Mouse (Mus musculus) spleen, postnatal 14 days (tissue): Measurements from ENCODE around the gene Fam173a.
A peak's percentile ranks its signal among the peaks of the same experiment; 100 is the strongest.

ENCODE experiments used
- DNase-seq, 2 experiments: peaks; one replicate each; pipeline ENCODE4 v3.0.0; 2021 to 2022; ENCODE audit warnings: low spot score in 2 of 2

The Fam173a gene

GRCm38 (mm10) chr17:25792615-25793014, at the start of gene Fam173a:
TSS of gene Fam173a (minus strand) at chr17:25792901.
- DNase-seq = peak; percentile 51 to 64

- no peak for DNase-seq
These were observed 48.6 kb upstream of the Fam173a start, which contains the start of gene Gm20683 for GRCm38 (mm10) chr17:25841117-25841880. TSS of gene Gm20683 (minus strand) at chr17:25841763.

GRCm38 (mm10) chr17:25840519-25840918, 47.8 kb upstream of the Fam173a start:
- DNase-seq = no peak

GRCm38 (mm10) chr17:25839455-25840235, 46.9 kb upstream of the Fam173a start:
- DNase-seq = no peak

- no peak for DNase-seq
These were observed 46.2 kb upstream of the Fam173a start for GRCm38 (mm10) chr17:25838904-25839303.

GRCm38 (mm10) chr17:25837533-25837932, 44.8 kb upstream of the Fam173a start:
- DNase-seq = no peak

GRCm38 (mm10) chr17:25837076-25837410, 44.3 kb upstream of the Fam173a start, which contains the start of gene Rhbdl1:
TSS of gene Rhbdl1 (minus strand) at chr17:25837295.
- no peak for DNase-seq

GRCm38 (mm10) chr17:25836397-25837075, 43.8 kb upstream of the Fam173a start:
- DNase-seq = no peak

GRCm38 (mm10) chr17:25835816-25836215, 43.1 kb upstream of the Fam173a start:
- DNase-seq = no peak

- DNase-seq = no peak
These were observed 42.6 kb upstream of the Fam173a start for GRCm38 (mm10) chr17:25835301-25835700.

GRCm38 (mm10) chr17:25834595-25835222, 42.0 kb upstream of the Fam173a start:
- DNase-seq = no peak

- DNase-seq = no peak
These were observed 41.4 kb upstream of the Fam173a start for GRCm38 (mm10) chr17:25833961-25834594.

GRCm38 (mm10) chr17:25833291-25833663, 40.6 kb upstream of the Fam173a start, which contains the start of gene Stub1:
TSS of gene Stub1 (minus strand) at chr17:25833404.
- DNase-seq = peak; percentile 57 to 60

GRCm38 (mm10) chr17:25832436-25833290, 40.0 kb upstream of the Fam173a start:
- DNase-seq = peak; percentile 98

- DNase-seq = no peak
These were observed 39.0 kb upstream of the Fam173a start for GRCm38 (mm10) chr17:25831451-25832281.

- DNase-seq = no peak
These were observed 38.2 kb upstream of the Fam173a start for GRCm38 (mm10) chr17:25830806-25831431.

GRCm38 (mm10) chr17:25830200-25830753, 37.6 kb upstream of the Fam173a start:
- DNase-seq = no peak

- DNase-seq = no peak
These were observed 36.9 kb upstream of the Fam173a start for GRCm38 (mm10) chr17:25829558-25830017.
